In the genomic region with DNA sequence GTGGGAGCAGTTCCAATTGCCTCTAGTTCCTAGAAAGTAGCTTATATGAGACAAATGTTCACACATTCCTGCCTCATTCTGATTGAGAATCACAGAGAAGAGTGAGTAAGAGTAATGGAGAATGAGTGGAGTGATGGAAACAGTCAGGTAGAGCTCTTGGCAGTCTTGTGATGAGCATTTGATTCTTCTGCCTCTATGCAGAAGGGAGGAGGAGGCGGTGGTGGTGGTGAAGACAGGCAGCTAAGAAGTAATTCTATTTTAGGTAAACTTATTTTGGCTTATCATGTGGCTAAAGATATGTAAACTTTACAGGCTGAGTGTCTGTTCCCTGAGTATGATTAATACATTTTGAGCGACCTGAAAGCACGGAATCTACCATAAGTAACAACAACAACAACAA, we compare ENCODE assay signal across 12 mouse cellular contexts.
"Had no signal": no experiment of that assay in that cellular context is flagged by ENCODE, and none has a peak within 500 bp of the region (broad histone marks: within the 10 kb centered on the region; RNA-seq: fewer than 3 reads in every experiment).

No protein-coding gene starts in this region.

- ATAC-seq: midbrain, embryonic 13.5 days; midbrain, embryonic 15.5 days had no signal

- H3K36me3 ChIP-seq: midbrain, embryonic 13.5 days; midbrain, embryonic 15.5 days; neural tube, embryonic 12.5 days; stomach, embryonic 15.5 days had no signal

- DNase-seq: lung, adult 18-20 months; lung, embryonic 14.5 days; lung, postnatal 10 days; lung, postnatal 4 days; thymus, adult 18-20 months; thymus, postnatal 14 days; thymus, postnatal 36 days had no signal

- H3K27me3 ChIP-seq: midbrain, embryonic 13.5 days; midbrain, embryonic 15.5 days; neural tube, embryonic 12.5 days; stomach, embryonic 15.5 days had no signal

- H3K4me3 ChIP-seq: midbrain, embryonic 13.5 days; midbrain, embryonic 15.5 days; neural tube, embryonic 12.5 days; stomach, embryonic 15.5 days had no signal

- H3K4me1 ChIP-seq: midbrain, embryonic 13.5 days; midbrain, embryonic 15.5 days; neural tube, embryonic 12.5 days; stomach, embryonic 15.5 days had no signal

- H3K9me3 ChIP-seq: midbrain, embryonic 13.5 days; midbrain, embryonic 15.5 days; neural tube, embryonic 12.5 days; stomach, embryonic 15.5 days had no signal

- H3K27ac ChIP-seq: midbrain, embryonic 13.5 days; midbrain, embryonic 15.5 days; neural tube, embryonic 12.5 days; stomach, embryonic 15.5 days; stomach, postnatal 0 days had no signal
